Mouse (Mus musculus): ENCODE results near the gene Rad23a.

Gene Rad23a

DNA sequence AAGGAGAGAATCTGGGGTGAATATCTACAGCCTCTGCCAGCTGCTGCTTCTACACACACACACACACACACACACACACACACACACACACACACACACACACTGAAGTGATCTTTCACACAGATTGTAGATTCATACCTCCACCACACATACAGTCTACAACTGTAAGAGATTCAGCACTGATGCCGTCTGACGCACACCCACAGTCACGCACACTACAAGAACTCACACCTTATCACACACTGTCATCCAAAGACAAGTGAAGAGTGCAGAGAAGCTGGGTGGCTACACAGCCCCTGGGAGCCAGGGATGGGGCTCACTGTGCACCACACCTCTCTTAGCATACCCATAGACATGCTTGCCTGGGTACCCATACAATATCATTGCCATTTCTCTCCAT lies 26.6 kb downstream of the Rad23a start:
- DNase-seq (ENCODE audit: low read depth, low spot score): no peak

DNA sequence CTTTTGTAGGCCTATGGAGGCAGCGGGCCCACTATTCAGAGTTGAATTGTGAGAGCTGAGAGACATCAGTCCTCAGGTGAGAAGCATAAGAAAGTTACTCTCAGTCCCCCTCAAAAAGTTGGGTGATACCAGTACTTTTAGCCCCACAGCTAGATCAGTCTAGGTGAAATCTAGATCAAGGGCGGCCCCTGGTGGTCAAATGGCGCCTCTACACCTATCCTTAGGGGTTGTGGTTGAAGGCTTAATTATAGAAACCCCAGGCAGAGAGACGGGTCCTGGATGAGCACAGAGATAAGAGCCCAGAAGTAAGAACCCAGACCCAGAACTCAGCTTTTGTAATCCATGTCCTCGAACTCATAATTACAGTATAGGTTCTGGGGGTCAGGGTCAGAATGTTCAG lies 27.4 kb downstream of the Rad23a start:
- DNase-seq (ENCODE audit: low read depth, low spot score): no peak

GRCm38 (mm10) chr8:84811303-84811702 lies 29.2 kb downstream of the Rad23a start:
- DNase-seq (ENCODE audit: low read depth, low spot score): no peak

GRCm38 (mm10) chr8:84810896-84811295 lies 29.6 kb downstream of the Rad23a start:
- no peak for DNase-seq (ENCODE audit: low read depth, low spot score)

DNA sequence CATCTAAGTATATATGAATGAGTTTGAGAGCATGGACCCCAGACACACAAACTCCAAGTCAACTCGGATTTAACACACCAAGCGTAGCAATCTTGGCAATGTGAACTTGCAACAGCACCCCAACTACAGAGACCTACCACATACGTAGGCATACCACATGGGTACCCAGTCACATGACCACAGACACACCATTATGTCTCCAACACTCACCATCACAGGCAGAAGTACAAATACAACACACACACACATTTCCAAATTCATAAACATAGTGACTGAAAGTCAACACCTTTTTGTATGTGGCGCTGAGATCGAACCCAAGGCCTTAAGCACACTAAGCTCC lies 30.6 kb downstream of the Rad23a start:
- DNase-seq (ENCODE audit: low read depth, low spot score): no peak

- DNase-seq (ENCODE audit: low read depth, low spot score): no peak
Measured at GRCm38 (mm10) chr8:84809109-84809940, 31.1 kb downstream of the Rad23a start.

DNA sequence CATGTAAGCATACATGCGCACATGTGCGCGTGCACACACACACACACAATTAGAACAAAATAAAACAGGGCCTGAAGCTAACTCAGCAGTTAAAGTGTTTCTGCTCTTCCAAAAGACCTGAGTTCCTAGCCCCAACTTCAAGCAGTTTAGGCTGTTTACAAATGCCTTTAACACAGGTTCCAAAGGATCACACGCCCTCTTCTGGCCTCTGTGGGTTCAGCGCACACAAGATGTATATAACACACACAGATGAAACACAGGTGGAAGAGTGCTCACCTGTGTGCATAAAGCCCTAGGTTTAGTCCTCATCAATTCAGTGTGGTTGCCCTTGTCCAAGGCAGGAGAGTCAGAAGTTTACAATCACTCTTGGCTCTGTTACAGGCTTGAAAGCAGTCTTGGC lies 34.4 kb downstream of the Rad23a start:
- no peak for DNase-seq (ENCODE audit: low read depth, low spot score)

DNA sequence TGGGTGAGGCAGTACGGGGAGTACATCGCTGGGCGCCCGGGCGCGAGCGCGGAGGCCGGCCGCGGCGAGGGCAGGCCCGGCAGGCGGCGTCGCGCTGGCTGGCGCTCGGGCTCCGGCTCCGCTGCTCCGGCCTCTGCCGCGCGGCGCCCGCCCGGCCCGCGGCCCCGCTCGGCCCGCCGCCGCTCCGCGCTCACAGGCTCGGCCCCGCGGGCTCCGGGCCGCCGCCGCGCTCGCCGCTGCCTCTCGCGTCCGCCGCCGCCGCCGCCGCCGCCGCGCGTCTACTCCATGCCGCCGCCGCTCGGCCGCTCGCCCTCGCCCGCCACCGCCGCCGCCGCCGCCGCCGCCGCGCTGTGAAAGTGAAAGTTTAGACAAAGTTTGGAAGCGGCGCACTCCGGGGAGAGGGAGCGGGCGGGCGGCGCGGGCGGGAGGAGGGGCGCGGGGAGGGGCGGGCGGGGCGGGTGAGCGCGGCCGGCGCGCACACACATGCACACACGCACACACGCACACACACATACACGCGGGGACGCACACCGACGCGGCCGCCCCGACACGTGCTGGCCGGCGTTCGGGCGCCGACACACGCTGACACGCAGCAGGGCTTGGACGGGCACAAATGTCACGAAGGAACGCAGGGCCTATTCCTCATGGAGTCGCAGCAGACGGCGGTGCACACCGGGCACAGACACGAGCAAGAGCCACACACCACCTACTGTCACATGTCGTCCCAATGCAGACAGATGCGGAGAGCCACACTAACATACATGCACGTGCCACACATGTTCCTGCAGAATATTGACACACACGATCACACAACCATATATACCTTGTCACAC lies 40.2 kb downstream of the Rad23a start, which contains the start of gene Nfix:
Gene Nfix, minus strand, starts transcription at position 346 of the 833 bp plus-strand sequence.
- no peak for DNase-seq (ENCODE audit: low read depth, low spot score)

DNA sequence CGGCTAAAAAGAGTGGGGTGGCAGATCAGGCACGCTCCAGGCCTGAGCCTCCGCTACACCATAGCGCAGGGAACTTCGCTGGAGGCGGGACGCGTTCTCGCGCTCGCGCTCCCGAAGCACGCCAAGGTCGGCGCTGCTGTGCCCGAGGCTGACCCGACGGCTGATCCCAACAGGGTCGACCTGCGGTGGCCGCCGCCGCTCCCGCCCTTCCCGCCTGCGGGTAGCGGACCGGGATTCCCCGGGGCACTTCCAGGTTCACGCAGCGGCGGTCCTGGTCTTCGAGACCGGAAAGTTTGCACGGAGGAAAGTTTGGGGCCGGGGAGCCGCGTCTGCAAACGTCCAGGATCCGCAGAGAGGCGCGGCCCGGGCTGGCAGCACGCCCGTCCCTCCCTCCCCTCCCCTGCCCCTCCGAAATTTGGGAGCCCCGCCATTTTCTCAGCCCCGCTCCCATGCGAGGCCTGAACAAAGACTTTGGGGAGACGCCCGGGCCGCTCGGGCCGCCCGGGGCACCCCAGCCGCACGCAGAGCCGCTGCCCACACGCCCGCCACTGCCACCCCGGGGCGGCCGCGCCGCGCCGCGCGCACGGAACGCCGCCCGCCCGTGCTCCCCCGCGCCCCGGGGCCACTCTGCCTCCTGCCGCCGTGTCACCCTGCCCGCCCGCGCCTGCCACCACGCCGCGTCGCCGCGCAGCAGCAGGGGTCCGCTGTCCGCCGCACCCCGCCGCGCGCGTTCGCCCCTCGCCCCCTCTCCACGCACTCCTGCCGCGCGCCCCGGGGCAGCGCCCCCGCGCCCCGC lies 41.1 kb downstream of the Rad23a start:
- no peak for DNase-seq (ENCODE audit: low read depth, low spot score)

- no peak for DNase-seq (ENCODE audit: low read depth, low spot score)
Measured at GRCm38 (mm10) chr8:84798446-84799135, 41.9 kb downstream of the Rad23a start.

- no peak for DNase-seq (ENCODE audit: low read depth, low spot score)
Measured at GRCm38 (mm10) chr8:84797971-84798370, 42.5 kb downstream of the Rad23a start.

GRCm38 (mm10) chr8:84797256-84797797 lies 43.1 kb downstream of the Rad23a start:
- DNase-seq (ENCODE audit: low read depth, low spot score): no peak

DNA sequence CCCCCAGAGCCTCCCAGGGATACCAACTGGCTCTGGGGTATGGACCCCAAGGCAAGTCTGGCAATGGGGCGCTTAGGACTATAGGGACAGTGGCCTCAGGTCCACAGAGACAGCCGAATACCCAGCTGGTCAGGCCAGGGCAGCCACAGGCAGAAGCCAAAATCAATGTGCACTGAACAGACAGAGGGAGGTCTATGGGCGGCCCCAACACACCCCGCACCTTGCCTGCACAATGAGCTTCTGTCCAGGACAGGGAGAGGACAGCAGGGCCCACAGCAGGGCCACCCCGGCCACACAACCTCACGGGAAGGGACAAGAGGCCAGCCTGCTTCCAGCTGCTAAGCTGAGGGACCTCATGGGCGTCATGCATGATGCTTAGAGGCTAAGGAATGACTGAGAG lies 46.0 kb downstream of the Rad23a start:
- no peak for DNase-seq (ENCODE audit: low read depth, low spot score)

DNA sequence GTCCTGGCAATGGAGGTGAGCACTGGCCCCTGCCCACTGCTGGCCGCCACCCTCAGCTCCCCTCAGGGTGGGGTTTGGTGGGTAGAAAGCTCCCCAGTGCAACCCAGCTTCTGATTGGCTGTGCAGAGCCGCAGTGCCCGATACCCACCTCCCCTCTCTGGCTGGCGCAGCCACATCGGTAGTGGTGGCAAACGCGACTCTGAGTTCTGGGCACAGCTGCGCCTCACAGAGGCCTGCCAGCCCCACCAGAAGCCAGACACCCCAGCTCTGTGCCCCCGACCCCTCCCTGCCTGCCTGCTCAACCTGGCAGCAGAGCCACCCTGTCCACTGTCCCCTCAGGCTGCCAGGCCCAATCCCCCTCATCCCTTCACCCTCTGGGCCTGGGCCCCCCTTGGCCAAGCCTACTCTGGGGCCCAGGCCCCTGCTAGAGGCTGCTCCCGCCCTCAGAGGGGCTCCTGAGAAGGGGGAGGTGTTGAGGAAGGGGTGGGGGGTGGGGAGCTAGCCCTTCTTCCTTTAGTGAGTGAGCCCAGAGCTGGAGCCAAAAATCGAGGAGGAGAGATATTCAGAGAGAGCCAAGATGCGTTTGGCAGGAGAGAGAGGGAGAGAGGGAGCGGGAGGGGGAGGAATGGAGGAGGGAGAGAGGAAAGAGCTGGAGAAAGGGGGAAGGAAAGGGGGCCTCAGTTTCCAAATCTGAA lies 46.5 kb downstream of the Rad23a start:
- DNase-seq (ENCODE audit: low read depth, low spot score): no peak

DNA sequence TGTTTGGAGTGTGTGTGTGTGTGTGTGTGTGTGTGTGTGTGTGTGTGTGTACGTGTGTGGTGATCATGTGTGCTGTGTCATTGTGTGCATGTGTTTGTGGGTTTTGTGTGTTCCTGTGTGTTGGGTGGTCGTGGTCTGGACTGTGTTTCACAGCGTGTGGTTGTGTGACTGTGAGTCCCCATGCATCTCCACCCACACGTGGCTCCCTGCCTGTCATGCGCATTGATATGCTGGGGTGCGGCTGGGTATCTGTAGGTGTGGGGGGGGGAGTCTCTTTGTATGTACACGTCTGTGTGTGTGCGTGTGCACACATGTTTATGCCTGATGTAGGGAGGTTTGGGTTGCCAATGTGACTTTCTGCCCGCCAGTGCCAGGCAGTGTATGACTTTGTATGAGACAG lies 47.3 kb downstream of the Rad23a start:
- no peak for DNase-seq (ENCODE audit: low read depth, low spot score)

GRCm38 (mm10) chr8:84792429-84792947 lies 48.0 kb downstream of the Rad23a start:
- DNase-seq (ENCODE audit: low read depth, low spot score): no peak

DNA sequence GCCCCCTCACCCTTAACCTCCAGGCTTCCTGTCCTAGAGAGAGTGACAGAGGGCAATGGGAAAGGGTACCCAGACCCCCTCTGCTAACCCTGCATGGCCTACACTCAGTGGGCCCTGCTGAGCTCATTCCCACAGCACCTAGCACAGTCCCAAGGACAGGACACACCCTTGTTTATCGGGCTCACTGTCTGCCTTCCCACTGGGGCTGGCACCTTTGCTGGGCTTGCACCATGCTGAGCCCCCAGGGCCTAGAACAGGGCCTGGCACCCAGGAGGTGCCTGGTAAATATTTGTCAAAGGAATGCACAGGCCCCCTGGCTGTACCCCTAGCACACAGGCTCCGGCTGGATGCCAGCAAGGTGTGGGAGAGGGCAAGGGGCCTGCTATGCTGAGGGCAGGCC lies 49.9 kb downstream of the Rad23a start:
- no peak for DNase-seq (ENCODE audit: low read depth, low spot score)

GRCm38 (mm10) chr8:84789855-84790486 lies 50.5 kb downstream of the Rad23a start:
- DNase-seq (ENCODE audit: low read depth, low spot score): no peak

DNA sequence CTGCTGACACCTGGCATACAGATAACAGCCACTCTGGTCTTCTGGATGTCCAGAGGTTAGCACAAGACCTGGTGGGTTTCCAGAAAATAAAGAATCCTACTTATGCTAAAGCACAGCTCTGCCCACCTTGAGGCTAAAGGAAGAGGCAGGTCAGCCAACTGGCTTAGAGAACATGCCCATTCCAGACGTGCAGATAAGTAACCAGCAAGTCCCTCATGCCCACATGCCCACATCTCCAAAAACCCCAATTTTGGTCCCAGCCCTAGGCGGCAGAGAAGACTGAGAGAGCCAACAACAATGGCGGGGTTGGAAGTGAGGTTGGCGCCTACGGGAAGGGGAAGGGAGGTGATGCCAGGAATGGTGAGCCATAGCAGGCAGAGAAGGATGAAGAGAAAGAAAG lies 51.1 kb downstream of the Rad23a start:
- no peak for DNase-seq (ENCODE audit: low read depth, low spot score)

DNA sequence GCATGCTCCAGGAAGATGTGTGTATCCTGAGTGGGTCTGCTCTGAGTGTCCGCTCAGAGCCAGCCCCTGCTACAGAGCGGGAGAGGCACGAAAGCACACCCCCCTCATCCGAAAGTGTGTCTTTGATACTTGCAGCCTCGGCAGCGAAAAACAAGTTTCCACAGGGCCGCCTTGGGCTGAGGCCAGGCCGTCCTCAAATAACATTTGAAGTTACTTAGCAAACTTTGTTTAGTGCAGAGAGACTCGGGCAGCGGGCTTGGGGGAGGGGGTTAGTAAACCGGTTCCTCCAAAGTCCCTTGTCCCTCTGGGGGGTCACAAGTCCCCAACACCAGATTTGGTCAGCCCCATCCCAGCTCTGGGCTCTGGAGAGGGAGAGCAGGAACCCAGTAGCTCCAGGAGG lies 51.6 kb downstream of the Rad23a start:
- DNase-seq (ENCODE audit: low read depth, low spot score): no peak
